Mouse (Mus musculus) Muller cell, postnatal 12 days (primary cell): ENCODE results near the gene Uqcc3.
A peak's percentile ranks its signal among the peaks of the same experiment; 100 is the strongest.
"Not testable (repeated sequence)": the region's sequence is repeated elsewhere in the genome, so short reads cannot be mapped to it uniquely, and the experiment has no call there.

Experiments
- DNase-seq: peaks from one replicate; pipeline ENCODE4 v3.0.0-alpha.2; 2015; ENCODE audit errors: inconsistent ontology term

Uqcc3 gene

DNA sequence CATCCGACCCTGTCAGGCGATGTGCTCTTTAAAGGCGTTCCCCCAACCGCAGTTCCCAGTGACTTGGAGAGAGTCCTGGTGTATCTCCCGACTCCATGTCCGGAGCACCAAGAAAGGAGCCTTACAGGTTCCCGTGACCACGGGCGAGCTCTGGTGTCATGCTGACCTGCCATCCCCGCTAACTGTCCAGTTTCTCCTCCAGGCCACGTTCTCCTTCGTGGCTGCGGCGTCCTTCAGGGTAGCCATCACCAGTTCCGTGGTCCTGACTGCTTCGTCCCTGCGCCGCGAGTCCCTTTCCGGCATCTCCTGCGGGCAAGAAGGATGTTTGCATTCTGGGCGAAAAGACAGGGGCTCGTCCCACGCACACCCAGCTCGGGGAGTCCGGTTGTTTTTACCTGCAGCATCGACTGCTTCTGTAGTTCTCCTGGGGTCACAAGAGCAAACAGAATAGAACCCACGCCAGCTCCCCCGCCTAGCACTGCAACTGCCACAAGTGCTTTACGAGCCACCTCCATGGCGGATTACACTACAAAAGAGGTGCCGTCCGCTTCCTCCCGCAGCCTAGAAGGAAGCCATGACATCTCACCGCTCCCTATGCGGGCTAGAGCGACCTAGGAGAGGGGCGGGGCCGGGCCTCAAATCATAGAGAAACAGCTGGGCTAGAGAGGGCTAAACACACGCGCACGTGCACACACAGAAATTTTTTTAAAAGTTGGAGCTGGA lies at the start of gene Uqcc3:
Gene Uqcc3, minus strand, starts transcription at position 613 of the 723 bp plus-strand sequence.
- DNase-seq, result peak; percentile 91

DNA sequence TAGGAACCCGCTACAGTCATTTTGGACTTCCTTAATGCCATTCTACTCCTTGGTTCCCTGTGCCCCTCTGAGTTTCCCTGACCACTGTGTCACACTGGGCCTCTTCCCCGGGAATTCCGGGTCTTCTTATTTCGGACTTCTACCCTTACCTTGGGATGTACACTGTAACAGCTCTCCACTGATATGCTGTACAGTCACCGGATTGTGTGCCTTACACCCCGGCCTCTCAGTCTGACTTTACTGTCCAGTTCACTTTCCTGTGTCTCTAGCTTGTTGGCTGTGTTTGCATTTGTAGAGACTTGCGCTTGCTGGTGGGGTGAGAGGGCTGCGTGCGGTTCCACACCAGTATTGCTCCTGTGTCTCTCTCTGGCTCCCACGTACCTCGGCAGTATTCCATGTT lies 49.4 kb upstream of the Uqcc3 start:
- DNase-seq, result peak; percentile 9

DNA sequence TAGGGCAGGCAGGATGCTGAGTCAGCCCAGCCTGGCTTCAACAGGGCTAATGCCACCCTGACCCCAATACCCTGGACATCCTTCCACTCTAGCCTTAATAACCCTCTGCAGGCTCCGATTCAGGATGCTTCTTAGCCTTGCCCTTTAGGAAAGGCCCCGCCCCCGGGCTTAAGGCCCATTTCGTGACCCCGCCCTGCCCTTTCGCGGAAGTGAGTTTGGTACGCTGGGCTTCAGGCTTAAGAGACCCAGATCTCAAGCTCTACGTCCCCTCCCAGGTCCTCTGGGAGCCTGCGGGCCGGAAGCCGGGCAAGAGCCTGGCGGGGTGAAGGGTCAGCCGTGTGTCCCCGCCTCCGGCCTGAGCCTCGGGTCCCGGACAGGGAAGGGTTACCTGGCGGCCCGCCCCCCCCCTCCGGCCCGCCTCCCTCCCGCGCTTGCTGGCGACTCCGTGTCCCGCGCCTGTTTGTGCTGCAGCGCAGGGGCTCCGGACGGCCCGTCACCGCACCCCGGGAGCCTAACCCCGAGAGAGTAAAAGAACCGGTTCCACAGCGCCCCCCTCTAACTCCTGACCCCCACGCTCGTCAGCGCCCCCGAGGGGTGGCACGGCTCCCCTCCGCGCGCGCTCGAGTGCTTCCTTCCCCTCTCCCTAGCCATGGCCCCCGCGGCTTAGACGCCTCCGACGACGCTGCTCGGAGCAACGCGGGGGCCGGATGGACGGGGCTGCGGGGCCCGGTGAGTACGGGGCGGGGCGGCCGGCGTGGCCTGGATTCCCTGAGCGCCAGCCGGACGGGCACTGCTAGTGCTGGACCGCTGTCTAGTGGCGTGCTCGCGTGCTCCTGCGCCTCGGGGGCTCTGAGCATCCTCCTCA lies 48.7 kb upstream of the Uqcc3 start, which contains the start of the genes Rom1 and Eml3:
Gene Rom1, minus strand, starts transcription at position 133 of the 865 bp plus-strand sequence.
Gene Eml3, plus strand, starts transcription at position 329 of the 865 bp plus-strand sequence.
- peak; percentile 90 for DNase-seq

DNA sequence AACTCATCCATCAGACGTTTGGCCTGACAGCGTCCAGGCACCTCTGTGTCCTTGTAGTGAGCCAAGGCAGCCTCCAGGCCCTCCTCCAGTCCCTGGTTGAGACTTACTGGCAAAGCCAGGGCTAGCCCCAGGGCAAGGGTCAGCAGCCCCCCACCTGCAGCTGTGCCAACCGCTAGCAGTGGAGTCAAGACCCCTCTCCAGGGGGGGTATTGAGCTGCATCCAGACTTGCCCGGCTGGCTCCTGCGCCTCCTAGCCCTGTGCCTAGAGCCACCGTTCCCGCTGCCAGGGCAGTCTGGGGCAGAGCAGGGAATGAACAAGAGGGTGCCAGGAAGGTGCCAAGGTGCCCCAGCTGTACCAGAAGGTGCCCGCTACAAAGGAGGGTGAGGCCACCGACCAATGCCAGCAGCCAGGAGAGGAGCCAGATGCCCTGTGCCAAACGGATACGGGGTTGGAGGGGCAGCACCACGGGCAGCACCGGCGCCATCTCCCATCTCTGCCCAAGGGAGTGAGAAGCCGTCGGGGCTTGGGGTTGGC lies 48.0 kb upstream of the Uqcc3 start:
- DNase-seq, result no peak

DNA sequence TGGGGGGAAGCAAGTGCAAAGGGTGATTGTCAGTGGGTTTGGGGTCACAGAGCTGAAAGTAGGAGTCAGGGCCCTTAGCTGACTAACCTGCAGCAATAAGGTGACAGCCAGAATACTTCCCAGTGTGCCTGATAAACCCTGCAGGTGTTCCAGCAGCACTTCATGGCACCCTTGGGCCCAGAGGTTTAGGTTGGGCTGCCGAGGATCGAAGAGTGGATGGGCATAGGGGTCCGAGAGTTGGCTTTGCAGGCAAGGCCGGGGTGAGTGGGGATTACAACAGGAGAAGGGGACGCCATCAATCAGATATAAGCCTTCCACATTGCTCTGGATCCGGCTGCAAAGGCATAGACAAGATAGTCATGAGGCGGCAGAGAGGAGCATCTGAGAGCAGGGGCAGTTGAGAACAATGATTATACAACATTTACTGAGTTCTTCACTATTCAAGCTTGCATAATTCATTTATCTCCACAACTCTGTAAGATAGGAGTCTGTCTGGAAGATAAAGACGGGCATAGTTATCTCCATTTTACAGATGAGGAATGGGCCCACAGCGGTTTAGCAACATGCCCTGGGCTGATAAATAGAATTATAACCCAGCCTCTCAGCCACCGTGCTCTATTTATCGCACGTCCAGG lies 47.3 kb upstream of the Uqcc3 start:
- no peak for DNase-seq

DNA sequence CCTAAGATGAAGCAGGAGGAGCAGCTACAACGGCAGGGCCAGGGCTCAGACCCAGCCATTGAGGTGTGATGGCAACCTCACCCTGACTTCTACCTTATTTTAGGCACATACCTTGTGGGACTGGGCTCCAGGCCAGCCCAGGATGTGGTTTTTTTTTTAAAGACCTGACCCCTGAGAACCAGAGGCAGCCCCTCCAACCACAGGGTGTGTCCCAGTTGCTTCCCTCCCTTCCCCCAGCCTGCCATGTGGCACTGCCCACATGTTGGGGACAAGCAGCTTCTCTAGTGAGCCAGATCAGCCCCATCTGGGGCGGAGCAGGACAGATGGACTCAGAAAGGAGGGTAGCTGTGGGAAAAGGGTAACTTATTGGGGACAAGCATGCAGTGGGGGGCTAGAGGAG lies 46.0 kb upstream of the Uqcc3 start:
- DNase-seq, result no peak

DNA sequence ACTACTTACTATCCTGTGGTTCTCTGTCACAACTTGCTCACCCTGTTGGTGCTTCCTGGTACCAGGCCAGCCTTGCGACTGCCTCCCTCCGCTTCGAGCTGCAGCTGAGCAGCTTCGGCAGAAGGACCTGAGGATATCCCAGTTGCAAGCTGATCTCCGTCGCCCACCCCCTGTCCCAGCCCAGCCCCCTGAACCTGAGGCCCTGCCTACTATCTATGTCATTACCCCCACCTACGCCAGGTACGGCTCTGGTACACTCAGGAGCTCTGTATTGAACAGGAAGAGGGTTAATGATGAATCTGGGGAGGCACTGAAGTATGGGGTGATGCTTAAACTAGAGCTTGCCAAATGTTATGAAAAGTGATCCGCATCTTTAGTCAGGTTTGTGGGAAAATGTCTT lies 41.0 kb upstream of the Uqcc3 start:
- DNase-seq, result no peak

DNA sequence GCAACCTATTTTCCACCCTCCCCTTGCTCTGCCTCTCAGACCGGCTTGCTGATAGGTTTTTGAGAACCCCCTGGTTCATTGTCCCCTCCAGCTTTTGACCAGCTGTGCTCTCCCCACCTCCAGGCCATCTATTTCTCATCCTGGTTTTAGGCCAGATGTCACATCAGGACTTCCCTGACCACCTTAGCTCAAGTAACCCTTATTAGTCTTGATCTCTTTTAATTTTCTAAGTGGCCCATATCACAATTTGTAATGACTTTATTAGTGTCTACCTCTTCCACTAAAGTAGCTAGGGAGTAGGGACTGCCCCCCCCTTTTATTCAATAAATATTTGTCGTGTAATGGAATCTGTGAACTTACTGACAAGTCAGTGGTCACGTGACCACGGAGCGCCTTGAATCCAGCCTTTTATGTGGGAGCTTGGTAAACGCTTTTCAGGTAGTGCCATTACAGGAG lies 40.1 kb upstream of the Uqcc3 start:
- DNase-seq, result peak; percentile 55

DNA sequence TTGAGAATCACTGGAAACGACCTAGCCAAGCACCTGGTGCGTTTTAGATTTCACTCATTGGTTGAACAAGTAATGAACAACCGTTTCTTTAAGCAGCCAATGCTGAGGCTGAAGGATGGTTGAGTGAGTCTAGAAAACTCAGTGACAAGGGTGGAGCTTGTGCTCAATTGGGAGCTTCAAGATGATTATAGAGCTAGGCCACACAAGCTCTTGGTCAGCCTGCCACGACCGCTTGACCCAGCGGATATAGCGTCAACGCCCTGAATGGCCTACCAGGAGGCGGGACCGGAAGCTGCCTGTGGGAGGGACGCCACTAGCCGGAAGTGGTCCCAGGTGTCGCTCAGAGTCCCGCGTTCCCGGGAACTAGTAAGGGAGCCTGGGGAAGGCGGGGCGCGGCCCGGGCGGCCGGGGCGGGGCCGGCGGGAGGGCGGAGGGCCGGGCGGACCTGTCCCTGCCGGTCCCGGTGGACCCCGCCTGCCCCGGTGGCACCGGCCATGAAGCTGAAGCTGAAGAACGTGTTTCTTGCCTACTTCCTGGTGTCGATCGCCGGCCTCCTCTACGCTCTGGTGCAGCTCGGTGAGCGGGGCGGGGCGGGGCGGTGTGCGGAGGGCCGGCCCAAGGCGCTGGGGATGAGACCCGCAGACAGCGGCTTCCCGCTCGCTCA lies 39.5 kb upstream of the Uqcc3 start, which contains the start of gene B3gat3:
Gene B3gat3, plus strand, starts transcription at position 302 of the 664 bp plus-strand sequence.
- peak; percentile 96 for DNase-seq

DNA sequence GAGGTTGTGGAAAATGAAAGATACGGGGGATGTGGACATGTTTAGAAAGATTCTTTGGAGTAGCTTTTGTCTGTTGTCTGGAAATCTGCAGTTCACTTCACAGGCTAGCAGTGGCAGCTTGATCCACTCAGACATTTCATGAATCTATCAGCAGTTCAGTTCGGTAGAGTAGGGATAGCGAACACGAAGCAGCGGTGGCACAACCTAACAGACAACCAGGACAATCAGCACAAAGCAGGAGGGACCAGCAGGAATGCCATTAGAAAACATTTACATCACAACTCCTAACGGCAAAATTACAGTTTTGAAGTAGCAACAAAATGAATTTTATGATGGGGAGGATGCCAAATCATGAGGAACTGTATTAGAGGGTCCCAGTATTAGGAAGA lies 39.0 kb upstream of the Uqcc3 start:
- no peak for DNase-seq

DNA sequence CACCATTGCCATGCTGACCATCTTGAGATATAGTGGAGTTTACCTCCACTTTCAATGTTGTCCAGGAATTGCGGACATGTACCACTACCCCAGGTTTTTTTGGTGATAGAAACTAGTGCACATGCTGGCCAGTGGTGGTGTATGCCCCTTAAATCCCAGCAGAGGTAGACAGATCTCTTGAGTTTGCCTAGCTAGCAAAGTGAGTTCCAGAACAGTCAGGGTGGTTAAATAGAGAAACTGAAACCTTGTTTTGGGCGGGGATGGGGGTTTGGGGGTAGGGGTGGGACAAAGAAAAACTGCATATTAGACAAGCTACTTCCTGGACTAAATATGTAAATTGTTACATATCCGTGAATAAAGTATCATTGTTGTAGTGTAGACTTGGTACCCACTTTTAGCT lies 38.3 kb upstream of the Uqcc3 start:
- no peak for DNase-seq

DNA sequence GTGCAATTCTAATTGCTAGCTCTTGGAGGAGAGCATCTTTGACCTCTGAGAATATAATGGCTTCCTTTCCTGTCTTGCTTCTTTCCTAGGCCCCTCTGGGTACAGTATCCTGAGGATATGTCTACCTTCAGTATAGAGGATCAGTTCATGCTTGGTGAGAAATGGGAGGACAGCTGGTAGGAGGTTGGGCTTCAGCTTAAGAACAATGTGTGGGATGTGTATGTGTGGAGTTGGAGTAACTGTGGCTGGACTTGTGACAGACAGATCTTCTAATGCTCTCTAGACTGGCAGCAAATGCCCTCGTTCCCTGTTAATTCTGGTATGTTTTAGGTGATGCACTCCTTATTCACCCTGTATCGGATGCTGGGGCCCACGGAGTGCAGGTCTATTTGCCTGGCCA lies 33.5 kb upstream of the Uqcc3 start:
- no peak for DNase-seq

DNA sequence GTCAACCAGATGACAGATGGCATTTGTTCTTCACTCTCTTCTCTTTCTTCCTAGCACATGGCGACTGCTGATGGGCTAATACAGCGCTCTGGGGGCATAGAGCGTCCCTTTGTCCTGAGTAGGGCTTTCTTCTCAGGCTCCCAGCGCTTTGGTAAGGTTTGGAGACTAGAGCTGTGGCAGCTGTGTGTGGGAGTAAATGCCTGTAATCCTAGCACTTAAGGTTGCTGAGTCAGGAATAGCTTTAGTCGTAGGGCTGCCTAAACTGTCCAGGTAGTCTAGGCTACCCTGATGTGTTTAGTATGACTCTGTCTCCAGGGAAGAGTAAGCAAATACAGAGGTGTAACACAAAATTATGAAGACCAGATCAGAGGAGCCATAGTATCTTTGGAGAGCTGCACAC lies 31.1 kb upstream of the Uqcc3 start:
- DNase-seq, result no peak

DNA sequence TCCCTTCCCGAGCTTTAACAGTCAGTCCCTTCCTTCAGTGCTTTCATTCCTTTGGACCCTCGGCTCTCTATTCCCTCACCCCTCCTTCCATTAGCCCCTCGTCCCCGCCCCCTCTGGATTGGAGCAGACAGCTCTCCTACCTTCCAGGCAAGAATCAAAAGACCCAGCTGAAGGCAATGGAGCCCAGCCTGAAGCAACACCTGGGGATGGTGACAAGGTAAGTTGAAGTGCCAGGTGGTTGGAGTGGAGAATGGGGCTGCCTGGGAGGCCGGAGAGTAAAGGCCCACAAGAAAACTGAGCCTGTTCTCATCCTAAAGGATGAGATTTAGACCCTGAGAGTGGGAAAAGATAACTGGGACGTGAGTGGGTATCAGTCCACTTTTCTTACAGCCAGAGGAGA lies 27.8 kb upstream of the Uqcc3 start:
- no peak for DNase-seq

DNA sequence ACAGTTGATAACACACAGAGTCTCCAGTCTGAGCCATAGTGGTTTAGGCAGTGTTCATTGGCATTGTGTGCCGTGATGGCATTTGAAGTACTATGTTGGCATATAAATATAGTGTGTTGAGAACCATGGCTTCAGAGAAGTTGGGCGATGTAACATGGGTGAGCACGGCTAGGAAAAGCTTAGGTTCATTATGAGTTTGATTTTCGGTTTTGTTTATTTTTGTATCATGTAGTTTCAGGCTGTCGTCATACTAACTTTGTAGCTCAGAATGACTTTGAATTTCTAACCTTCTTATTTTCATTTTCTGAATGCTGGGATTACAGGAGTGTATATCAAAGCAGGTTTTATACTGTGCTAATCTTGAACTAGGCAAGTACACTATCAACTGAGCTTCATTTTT lies 22.7 kb upstream of the Uqcc3 start:
- DNase-seq, result no peak

DNA sequence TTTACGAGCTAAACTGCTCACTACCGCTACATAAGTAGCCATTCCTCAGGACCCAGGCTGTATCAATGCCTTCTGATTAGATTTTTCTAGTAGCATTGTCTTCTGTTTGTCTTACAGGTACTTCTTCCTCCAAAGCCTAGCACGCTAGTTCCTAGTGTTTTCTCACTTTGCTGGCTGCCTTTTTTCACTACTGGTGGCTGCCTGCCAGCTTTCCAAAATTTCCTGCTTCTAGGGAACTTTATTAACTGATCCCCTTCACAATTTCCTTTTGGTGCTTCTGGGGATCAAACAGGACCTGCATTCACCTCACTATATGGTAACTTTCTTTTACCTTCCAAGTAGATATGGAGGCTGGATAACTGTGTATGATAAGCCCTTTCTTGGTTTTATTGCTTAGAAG lies 18.4 kb upstream of the Uqcc3 start:
- DNase-seq, result no peak

DNA sequence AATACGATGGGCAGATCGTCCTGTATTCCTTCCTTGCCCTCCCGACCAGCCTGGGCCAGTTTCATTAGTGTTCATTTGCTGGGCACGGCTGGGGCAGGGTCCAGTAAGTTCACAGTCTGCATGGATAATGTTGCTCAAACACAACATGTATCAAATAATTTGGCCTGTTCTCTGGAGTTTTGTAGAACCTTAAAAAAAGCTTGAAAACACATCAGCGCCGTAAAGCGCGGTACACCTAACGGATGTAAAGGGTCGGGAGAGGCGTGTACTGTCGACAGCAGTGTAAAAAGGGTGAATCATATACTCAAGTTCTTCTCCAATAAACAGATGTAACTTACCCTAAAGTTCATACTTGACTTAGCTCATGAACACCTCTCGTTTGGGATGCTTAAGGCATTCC lies 17.9 kb upstream of the Uqcc3 start:
- DNase-seq, result no peak

DNA sequence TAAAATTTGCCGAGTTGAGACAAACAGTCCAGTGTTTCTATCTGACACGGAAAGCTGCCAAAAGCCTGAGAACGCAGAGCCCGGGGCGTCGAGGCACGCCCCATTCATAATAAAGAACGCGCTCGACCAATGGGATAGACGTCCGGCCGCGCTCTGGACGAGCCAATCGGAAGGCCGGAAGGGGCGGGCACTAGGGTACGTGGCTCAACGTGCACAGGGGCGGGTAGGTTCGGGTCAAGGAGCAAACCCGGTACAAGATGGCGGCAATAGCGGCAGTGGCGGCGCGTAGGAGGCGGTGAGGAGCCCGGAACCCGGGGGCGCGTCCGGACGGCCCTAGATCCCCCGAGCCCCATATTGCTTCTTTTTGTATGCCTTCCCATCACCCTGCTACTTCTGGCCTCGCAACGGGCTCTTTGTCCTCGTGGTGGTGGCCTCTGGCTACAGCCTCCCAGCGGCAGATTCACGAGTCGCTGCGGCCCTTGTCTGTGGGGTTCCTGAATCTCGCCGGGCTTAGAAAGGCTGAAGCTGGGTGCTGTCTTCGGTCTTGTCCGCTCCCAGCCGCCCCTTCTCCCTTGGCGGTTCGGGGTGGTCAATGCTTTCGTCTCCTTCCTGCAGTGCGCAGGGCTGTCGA lies 17.3 kb upstream of the Uqcc3 start, which contains the start of gene Ganab:
Gene Ganab, plus strand, starts transcription at position 207 of the 631 bp plus-strand sequence.
- peak; percentile 97 for DNase-seq

DNA sequence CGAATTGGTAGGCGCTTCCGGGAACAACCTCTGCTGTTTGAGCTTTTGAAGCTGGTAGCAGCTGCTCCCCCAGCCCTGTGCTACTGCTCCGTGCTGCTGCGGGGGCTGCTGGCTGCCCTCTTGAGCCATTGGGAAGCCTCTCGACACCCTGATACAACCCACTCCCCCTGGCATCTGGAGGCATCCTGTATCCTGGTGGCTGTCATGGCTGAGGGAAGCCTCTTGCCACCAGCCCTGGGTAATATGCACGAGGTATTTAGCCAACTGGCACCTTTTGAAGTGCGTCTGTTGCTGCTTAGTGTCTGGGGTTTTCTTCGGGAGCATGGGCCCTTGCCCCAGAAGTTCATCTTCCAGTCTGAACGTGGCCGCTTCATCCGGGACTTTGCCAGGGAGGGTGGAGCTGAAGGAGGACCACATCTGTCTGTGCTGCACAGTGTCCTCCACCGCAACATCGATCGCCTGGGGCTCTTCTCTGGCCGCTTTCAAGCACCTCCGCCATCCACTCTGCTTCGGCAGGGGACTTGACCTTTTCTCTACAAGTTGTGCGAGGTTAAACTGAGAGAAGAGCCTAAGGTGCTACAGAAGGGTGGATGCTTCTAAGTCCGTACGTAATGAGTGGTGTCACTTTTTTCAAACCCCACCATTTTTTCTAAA lies 16.6 kb upstream of the Uqcc3 start:
- peak; percentile 64 for DNase-seq

DNA sequence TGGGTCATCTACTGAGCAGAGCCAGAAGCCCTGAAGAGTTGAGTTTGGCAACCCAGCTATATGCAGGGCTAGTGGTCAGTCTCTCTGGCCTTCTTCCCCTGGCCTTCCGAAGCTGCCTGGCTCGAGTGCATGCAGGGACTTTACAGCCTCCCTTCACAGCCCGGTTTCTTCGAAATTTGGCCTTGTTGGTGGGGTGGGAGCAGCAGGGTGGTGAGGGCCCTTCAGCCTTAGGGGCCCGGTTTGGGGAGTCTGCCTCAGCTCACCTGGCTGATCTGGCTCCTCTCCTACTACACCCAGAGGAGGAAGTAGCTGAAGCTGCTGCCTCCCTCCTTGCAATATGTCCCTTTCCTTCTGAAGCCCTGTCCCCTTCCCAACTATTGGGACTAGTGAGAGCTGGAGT lies 15.5 kb upstream of the Uqcc3 start:
- DNase-seq, result not testable (repeated sequence)
